Mouse (Mus musculus) mouse embryonic stem cell (cell line): Measurements from ENCODE around the gene Ptpdc1.

Experiments used
- in situ Hi-C, 2 experiments: fragments of 300-500 bp; cut with MboI; formaldehyde crosslinking; loops; 1 replicate in 1 of 2; 3 replicates in 1 of 2; pipeline ENCODE4 v1.14.3; 2019 to 2020; ENCODE audit warnings: low sequenced_read_pairs in 2 of 2, low pct_unique_long_range_greater_than_20kb in 1 of 2, mixed read lengths in 1 of 2; ENCODE audit not compliant: unreplicated experiment in 1 of 2

Gene Ptpdc1

DNA sequence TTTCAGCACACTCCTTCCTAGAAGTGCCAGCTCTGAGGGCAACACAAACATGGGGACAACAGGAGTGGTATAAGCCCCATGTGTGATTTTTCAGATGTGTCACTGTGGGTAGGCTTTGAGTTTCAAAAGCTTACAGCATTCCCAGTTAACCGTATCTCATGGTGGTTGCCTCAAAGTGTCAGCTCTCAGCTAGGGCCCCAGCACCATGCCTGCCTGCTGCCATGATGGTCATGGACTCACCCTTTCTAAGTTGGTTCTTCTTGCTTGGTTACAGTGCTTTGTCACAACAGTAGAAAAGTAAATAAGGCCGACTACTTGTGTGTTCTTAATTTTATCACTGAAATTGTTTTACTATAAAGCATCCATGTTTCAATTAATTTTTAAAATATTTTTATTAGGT is 94.0 kb downstream of the Ptpdc1 start:
- in situ Hi-C loops: loop anchor here (5.0 to 25.0 kb wide), 2 partner anchors 106 to 481 kb away; no protein-coding TSS in a partner anchor

DNA sequence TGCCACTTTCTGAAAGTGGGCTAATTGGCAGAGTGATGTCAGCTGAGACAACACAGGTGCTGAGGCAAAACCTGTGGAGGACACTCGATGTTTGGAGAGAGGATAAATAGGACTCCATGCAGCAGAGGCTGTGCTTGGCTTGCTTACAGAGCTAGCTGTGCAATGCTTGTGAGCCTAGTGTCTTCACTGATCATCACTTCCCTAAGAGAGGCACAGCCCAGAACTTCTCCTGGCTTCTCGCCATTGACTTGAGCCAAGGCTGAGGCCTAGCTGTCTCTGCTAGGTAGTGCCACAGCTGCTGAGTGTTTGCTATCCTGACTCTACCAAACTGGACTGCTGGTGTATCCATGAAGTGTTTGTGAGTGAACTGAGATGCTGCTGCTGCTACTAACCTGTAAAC is 94.8 kb downstream of the Ptpdc1 start:
- in situ Hi-C loops: loop anchor here (5.0 to 25.0 kb wide), 2 partner anchors 107 to 482 kb away; no protein-coding TSS in a partner anchor

DNA sequence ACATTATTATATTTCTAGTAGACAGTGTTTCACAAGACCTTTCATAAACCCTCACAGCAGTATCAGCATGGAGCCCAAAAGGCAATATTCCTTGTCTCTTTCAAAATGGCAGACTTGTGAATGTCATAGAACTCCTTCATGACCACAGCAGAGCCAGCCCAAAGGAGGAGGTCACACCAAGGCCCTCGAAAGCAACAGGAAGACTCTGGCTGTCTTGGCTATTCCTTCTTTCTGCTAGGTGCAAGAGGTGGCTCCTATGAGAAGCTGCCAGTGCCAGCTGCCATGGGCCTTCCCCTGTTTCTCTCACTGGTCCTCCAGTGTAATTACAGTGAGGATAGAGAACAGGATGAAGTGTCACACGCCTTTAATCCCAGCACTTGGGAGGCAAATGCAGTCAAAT is 96.4 kb downstream of the Ptpdc1 start:
- in situ Hi-C loops: loop anchor here (5.0 to 25.0 kb wide), 3 partner anchors 43 to 483 kb away; no protein-coding TSS in a partner anchor

DNA sequence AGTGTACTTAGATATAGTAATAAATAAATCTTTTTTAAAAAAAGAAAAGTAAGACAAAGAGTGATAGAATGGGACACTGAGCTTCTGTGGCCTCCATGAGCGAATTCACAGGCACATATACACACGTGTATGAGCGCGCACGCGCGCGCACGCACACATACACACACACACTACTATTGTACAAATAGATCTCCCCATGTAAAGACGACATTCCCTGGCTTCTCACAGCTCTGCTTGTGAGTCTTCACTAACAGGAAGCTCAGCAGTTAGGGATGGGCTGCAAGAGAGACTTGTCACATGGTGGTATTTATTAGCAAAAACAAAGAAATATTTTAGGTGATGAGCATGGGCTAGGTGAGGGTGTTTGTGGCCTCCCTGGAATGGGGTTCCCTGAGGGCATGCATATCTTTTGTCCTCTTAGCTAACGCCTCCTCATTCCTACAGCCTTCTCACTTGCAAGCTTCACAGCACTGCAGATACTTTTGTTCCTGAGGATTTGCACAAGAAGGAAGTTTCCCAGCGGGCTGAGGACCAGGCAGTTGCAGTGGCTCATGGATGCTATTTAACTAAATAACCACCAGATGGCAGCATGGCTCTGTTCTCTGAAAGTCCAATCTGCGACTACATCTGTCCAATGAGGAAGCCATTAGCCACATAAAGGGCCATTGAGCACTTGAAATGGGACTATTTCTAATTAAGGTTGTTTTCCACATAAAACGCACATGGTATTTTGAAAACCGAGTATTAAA is 97.2 kb downstream of the Ptpdc1 start:
- in situ Hi-C loops: loop anchor here (5.0 to 25.0 kb wide), 3 partner anchors 44 to 484 kb away; no protein-coding TSS in a partner anchor
